Mouse (Mus musculus) ES-E14 (cell line): Measurements from ENCODE around the gene 1700020D05Rik. TPM values are rescaled to one million over a fixed set of nuclear protein-coding genes. Genes with fewer than 3 reads are reported as not detected.

ENCODE experiments used
- DNase-seq: peaks from one replicate; pipeline ENCODE4 v3.0.0-alpha.2; 2013; ENCODE audit warnings: low read depth, low spot score
- H3K27ac ChIP-seq: 2 replicates; pipeline ENCODE4 v1.5.1; 2012; ENCODE audit warnings: low read depth, mild to moderate bottlenecking, low read length, moderate library complexity, mixed read lengths; ENCODE audit not compliant: poor library complexity, insufficient read depth, severe bottlenecking
- H3K36me3 ChIP-seq: 2 replicates; pipeline ENCODE4 v1.6.1; 2012; ENCODE audit warnings: mild to moderate bottlenecking, low read length, moderate library complexity, mixed read lengths; ENCODE audit not compliant: control insufficient read depth, poor library complexity, insufficient read depth, severe bottlenecking
- H3K4me1 ChIP-seq, 2 experiments: fragments of 150-350 bp in 1 of 2; sonication (generic) in 1 of 2; 2 replicates each; pipeline ENCODE4 v1.6.1; 2012; ENCODE audit warnings: low read length in 2 of 2, mild to moderate bottlenecking in 1 of 2, mixed read lengths in 1 of 2; ENCODE audit not compliant: control insufficient read depth in 2 of 2, insufficient read depth in 2 of 2, poor library complexity in 1 of 2
- H3K4me3 ChIP-seq, 2 experiments: fragments of 150-350 bp in 1 of 2; sonication (generic) in 1 of 2; 2 replicates each; pipeline ENCODE4 v1.5.1; 2012; ENCODE audit warnings: low read length in 2 of 2, low read depth in 1 of 2, mild to moderate bottlenecking in 1 of 2, mixed read lengths in 1 of 2; ENCODE audit not compliant: insufficient read depth in 1 of 2, poor library complexity in 1 of 2, severe bottlenecking in 1 of 2
- H3K9ac ChIP-seq: 2 replicates; pipeline ENCODE4 v1.6.1; 2012; ENCODE audit warnings: low read depth, mild to moderate bottlenecking, low read length, mixed read lengths; ENCODE audit not compliant: poor library complexity, insufficient read depth, severe bottlenecking
- H3K9me3 ChIP-seq: fragments of 150-350 bp; sonication (generic); 2 replicates; pipeline ENCODE4 v1.6.1; 2012; ENCODE audit warnings: low read depth, mild to moderate bottlenecking, low read length; ENCODE audit not compliant: control insufficient read depth, insufficient read depth
- CHD2 ChIP-seq: IDR thresholded peaks from 2 replicates; pipeline ENCODE4 v1.6.1; 2014; ENCODE audit warnings: mild to moderate bottlenecking, low read depth, low read length, inconsistent platforms
- HCFC1 ChIP-seq: IDR thresholded peaks from 2 replicates; pipeline ENCODE4 v1.6.1; 2012; ENCODE audit warnings: low read length, inconsistent platforms, borderline replicate concordance; ENCODE audit not compliant: insufficient read depth
- MAFK ChIP-seq: IDR thresholded peaks from 2 replicates; pipeline ENCODE4 v1.6.1; 2014; ENCODE audit warnings: mild to moderate bottlenecking, low read depth, low read length, inconsistent platforms; ENCODE audit not compliant: insufficient read depth
- ZC3H11A ChIP-seq: IDR thresholded peaks from 2 replicates; pipeline ENCODE4 v1.6.1; 2012; ENCODE audit warnings: low read depth, mild to moderate bottlenecking, inconsistent platforms, low read length, borderline replicate concordance
- ZNF384 ChIP-seq: IDR thresholded peaks from 2 replicates; pipeline ENCODE4 v1.6.1; 2012; ENCODE audit warnings: low read depth, low read length, inconsistent platforms
- in situ Hi-C, 2 experiments: fragments of 600-800 bp; cut with MboI; formaldehyde crosslinking; loops; one replicate each; pipeline ENCODE4 v1.15.1; 2025; ENCODE audit warnings: low sequenced_read_pairs in 2 of 2, inconsistent platforms in 1 of 2; ENCODE audit not compliant: unreplicated experiment in 2 of 2
- total RNA-seq: library from RNA; depleted of rRNA; stranded (reverse); fragments of 300-350 nt; gene quantifications from 2 replicates; pipeline ENCODE4 v1.2.3, GENCODE M21; 2012

The 1700020D05Rik gene
- total RNA-seq, 1 experiment: 1.7 TPM

DNA sequence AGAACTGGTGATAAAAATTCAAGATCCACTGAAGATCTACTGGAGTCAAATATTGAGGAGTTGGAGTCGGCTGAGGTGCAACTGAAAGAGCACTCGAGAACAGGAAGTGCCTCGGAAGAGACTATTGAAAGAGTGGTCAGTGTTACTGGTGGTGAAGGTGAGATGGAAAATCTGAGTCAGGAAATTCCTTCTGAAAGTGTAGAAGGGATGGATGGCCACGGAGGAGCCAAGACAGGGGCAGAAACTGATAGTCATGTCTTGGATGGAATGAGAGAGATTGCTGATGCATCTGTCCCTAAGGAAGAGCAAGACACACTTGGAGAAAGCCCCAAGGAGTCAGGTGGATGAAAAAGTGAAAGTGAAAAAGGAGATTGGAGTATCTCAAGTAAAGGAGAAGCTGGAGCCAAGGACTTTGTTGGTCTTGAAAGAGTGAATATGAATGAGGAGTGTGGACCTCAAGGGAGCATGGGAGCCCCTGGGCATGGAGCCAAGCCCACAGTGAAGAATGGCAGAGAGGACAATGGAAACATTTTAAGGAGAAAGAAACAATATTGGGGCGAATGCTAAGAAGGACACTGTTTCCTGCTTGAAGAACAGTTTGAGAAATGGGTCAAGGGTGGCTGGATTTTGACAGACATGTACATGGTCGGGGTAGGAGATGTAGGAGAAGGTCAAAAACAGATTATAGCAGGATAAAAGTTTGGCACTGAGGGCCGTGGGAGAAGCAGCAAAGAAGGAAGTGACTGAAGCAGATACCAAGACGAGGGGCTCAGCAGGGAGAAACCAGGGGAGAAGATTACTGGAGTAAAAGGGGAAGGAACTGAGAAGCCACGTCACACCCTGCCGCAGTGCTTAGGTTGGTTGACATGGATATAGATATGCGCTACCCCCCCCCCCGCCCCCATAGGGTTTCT, 8.8 kb upstream of the 1700020D05Rik start:
- in situ Hi-C loops: no loop called here
- TF ChIP-seq HCFC1: no peak
- TF ChIP-seq ZC3H11A: no peak
- no peak for TF ChIP-seq MAFK
- no peak for TF ChIP-seq ZNF384
- Histone ChIP-seq H3K4me1 (peaks cover 4 to 16% of the 10 kb centered on the region in 2 experiments; a peak in 3 of 4 replicates), H3K9me3 (no peaks in the 10 kb centered on the region), H3K27ac (no peak overlapping the region), H3K9ac (no peak overlapping the region), H3K4me3 (no peak overlapping the region), H3K36me3 (no peaks in the 10 kb centered on the region)
- DNase-seq: no peak

GRCm38 (mm10) chr19:5511074-5511632, 7.6 kb upstream of the 1700020D05Rik start:
- Histone ChIP-seq H3K9ac (peak overlapping the region; percentile 79), H3K9me3 (no peaks in the 10 kb centered on the region), H3K27ac (no peak overlapping the region), H3K4me3 (peak overlapping the region; percentile 67 to 72), H3K4me1 (peaks cover 2 to 10% of the 10 kb centered on the region in 2 experiments; a peak in 2 of 4 replicates), H3K36me3 (no peaks in the 10 kb centered on the region)
- no peak for TF ChIP-seq MAFK
- no peak for TF ChIP-seq HCFC1
- no peak for TF ChIP-seq ZC3H11A
- TF ChIP-seq ZNF384: no peak
- TF ChIP-seq CHD2: no peak
- no peak for DNase-seq
- in situ Hi-C loops: no loop called here

GRCm38 (mm10) chr19:5510031-5511026, 6.7 kb upstream of the 1700020D05Rik start, which contains the start of gene Snx32:
TSS of gene Snx32 (minus strand) at chr19:5510538.
- in situ Hi-C loops: no loop called here
- peak; percentile 97 for DNase-seq
- TF ChIP-seq CHD2 (peak; percentile 93), ZNF384 (no peak), HCFC1 (no peak), MAFK (peak; percentile 79)

DNA sequence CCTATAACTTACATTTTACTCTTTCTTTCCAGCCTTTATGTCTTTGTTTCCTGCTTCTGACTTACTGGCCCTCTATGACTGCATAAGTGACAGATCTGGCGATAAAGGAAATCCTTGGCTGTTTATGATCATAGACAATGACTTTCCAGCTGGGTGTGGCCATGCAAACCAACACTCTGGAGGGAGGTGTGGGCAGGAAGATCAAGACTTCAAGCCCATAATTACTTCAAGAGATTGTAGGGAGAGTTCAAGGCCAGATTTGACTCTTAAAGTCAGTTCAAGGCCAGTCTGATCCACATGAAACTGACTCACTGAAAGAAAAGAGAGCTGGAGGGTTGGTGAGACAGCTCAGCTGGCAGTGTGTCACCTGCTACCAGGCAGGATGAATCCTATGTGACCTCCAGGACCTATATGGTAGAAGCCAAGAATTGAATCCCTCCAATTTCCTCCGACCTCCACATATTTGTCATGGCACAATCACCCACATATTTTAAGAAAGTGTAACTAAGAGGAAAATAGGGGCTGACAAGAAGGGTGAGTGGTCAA, 3.2 kb downstream of the 1700020D05Rik start:
- Histone ChIP-seq H3K4me3 (no peak overlapping the region), H3K9me3 (no peaks in the 10 kb centered on the region), H3K27ac (no peak overlapping the region), H3K4me1 (peaks cover 0 to 9% of the 10 kb centered on the region in 2 experiments; a peak in 1 of 4 replicates), H3K36me3 (peaks cover 13% of the 10 kb centered on the region; the same call in 1 of the 2 replicates), H3K9ac (no peak overlapping the region)
- in situ Hi-C loops: no loop called here
- TF ChIP-seq CHD2 (no peak), ZC3H11A (no peak), ZNF384 (no peak), HCFC1 (no peak), MAFK (no peak)
- DNase-seq: no peak

More at GRCm38 (mm10) chr19:5510031-5511026, 6.7 kb upstream of the 1700020D05Rik start, which contains the start of gene Snx32:
- Histone ChIP-seq H3K9me3 (no peaks in the 10 kb centered on the region), H3K36me3 (no peaks in the 10 kb centered on the region), H3K4me1 (peaks cover 1 to 5% of the 10 kb centered on the region in 2 experiments; a peak in 1 of 4 replicates), H3K27ac (no peak within 1 kb of the TSS), H3K4me3 (peak within 1 kb of the TSS; percentile 72 to 74), H3K9ac (peak within 1 kb of the TSS; percentile 79)
